Mouse (Mus musculus) thymus, postnatal 0 days (tissue): ENCODE data around the gene Olfr433. TPM values are rescaled to one million over a fixed set of nuclear protein-coding genes. Genes with fewer than 3 reads are reported as not detected.

Experiments used
- polyA plus RNA-seq: library from polyadenylated mRNA; unstranded; fragments of >200 nt; fragmentation: Nextera tagmentation; extraction: Ambion mirVana; gene quantifications from 2 replicates; pipeline ENCODE4 v1.2.1, GENCODE M21; 2015

Gene Olfr433
- polyA plus RNA-seq, 1 experiment from 2014 or later: 0.05 TPM

Other genes starting within 250 kb of the Olfr433 start
- 7.8 and 9.3 TPM in 2 replicates for gene Ifi211, start 127.7 kb upstream of the Olfr433 start, polyA plus RNA-seq
- gene Mndal, start 98.2 kb upstream of the Olfr433 start, polyA plus RNA-seq: 79.6 and 80.1 TPM in 2 replicates
- 43.8 and 44.3 TPM in 2 replicates for gene Ifi203, start 98.0 kb upstream of the Olfr433 start, polyA plus RNA-seq
- gene Ifi202b, start 58.0 kb upstream of the Olfr433 start, polyA plus RNA-seq: 4.4 and 6.3 TPM in 2 replicates
- gene Ifi205, start 8.9 kb upstream of the Olfr433 start, polyA plus RNA-seq: 10.2 and 10.4 TPM in 2 replicates
- gene Olfr432, start 8.5 kb downstream of the Olfr433 start, polyA plus RNA-seq: not detected in 2 replicates
- not detected in 2 replicates for gene Olfr430, start 25.9 kb downstream of the Olfr433 start, polyA plus RNA-seq
- not detected in 2 replicates for gene Olfr429, start 43.6 kb downstream of the Olfr433 start, polyA plus RNA-seq
- not detected in 2 replicates for gene Olfr427, start 56.2 kb downstream of the Olfr433 start, polyA plus RNA-seq
- gene Olfr231, start 80.5 kb downstream of the Olfr433 start, polyA plus RNA-seq: not detected in 2 replicates
- not detected in 2 replicates for gene Olfr424, start 90.8 kb downstream of the Olfr433 start, polyA plus RNA-seq
- not detected in 2 replicates for gene Olfr420, start 114.9 kb downstream of the Olfr433 start, polyA plus RNA-seq
- 0.05 and 0.07 TPM in 2 replicates for gene Spta1, start 132.1 kb downstream of the Olfr433 start, polyA plus RNA-seq
- gene Olfr419, start 211.4 kb downstream of the Olfr433 start, polyA plus RNA-seq: not detected in 2 replicates